Mouse (Mus musculus) adrenal gland, adult 8-10 months (tissue): Measurements from ENCODE around the gene 2610318N02Rik. TPM values are rescaled to one million over a fixed set of nuclear protein-coding genes. Genes with fewer than 3 reads are reported as not detected.
"Not testable (repeated sequence)": the region's sequence is repeated elsewhere in the genome, so short reads cannot be mapped to it uniquely, and the experiment has no call there.

Experiments used
- DNase-seq: peaks from one replicate; pipeline ENCODE4 v3.0.0; 2022
- total RNA-seq, 4 experiments: library from RNA; stranded (reverse); gene quantifications; 2 replicates each; pipeline ENCODE4 v1.2.4; 2022

The 2610318N02Rik gene
- 1 to 10 TPM in 2 of 4 experiments, under 1 TPM in 2; 0.62 to 1.5 (median 1.1) TPM for total RNA-seq

- peak; percentile 71 for DNase-seq
These were observed at the start of gene 2610318N02Rik for GRCm38 (mm10) chr16:17124871-17125520. Gene 2610318N02Rik, minus strand, starts transcription at chr16:17125167.

GRCm38 (mm10) chr16:17168049-17168448, 43.1 kb upstream of the 2610318N02Rik start:
- DNase-seq: no peak

GRCm38 (mm10) chr16:17167179-17167578, 42.2 kb upstream of the 2610318N02Rik start:
- no peak for DNase-seq

- not testable (repeated sequence) for DNase-seq
These were observed 40.5 kb upstream of the 2610318N02Rik start for GRCm38 (mm10) chr16:17165478-17165877.

GRCm38 (mm10) chr16:17154346-17154745, 29.4 kb upstream of the 2610318N02Rik start:
- no peak for DNase-seq

- no peak for DNase-seq
These were observed 26.9 kb upstream of the 2610318N02Rik start for GRCm38 (mm10) chr16:17151874-17152273.

- DNase-seq: no peak
These were observed 25.7 kb upstream of the 2610318N02Rik start for GRCm38 (mm10) chr16:17150520-17151258.

GRCm38 (mm10) chr16:17148084-17148483, 23.1 kb upstream of the 2610318N02Rik start:
- no peak for DNase-seq

GRCm38 (mm10) chr16:17147391-17147929, 22.5 kb upstream of the 2610318N02Rik start:
- no peak for DNase-seq

GRCm38 (mm10) chr16:17146772-17147235, 21.8 kb upstream of the 2610318N02Rik start, which contains the start of gene Ccdc116:
Gene Ccdc116, minus strand, starts transcription at chr16:17147229.
- DNase-seq: peak; percentile 68

- no peak for DNase-seq
These were observed 19.4 kb upstream of the 2610318N02Rik start, which contains the start of gene Ydjc for GRCm38 (mm10) chr16:17144339-17144738. Gene Ydjc, plus strand, starts transcription at chr16:17144621.

GRCm38 (mm10) chr16:17137355-17137754, 12.4 kb upstream of the 2610318N02Rik start:
- DNase-seq: no peak

- DNase-seq: no peak
These were observed 7.9 kb upstream of the 2610318N02Rik start for GRCm38 (mm10) chr16:17132906-17133200.

- peak; percentile 96 for DNase-seq
These were observed 7.3 kb upstream of the 2610318N02Rik start, which contains the start of gene Sdf2l1 for GRCm38 (mm10) chr16:17132089-17132905. Gene Sdf2l1, minus strand, starts transcription at chr16:17132383.

- no peak for DNase-seq
These were observed 6.5 kb upstream of the 2610318N02Rik start for GRCm38 (mm10) chr16:17131191-17132088.

GRCm38 (mm10) chr16:17127292-17127691, 2.3 kb upstream of the 2610318N02Rik start:
- DNase-seq: no peak

GRCm38 (mm10) chr16:17124119-17124870, 672 bp downstream of the 2610318N02Rik start:
- DNase-seq: no peak

GRCm38 (mm10) chr16:17121569-17121968, 3.4 kb downstream of the 2610318N02Rik start:
- DNase-seq: no peak

GRCm38 (mm10) chr16:17117309-17117799, 7.6 kb downstream of the 2610318N02Rik start:
- DNase-seq: no peak
